Mouse (Mus musculus): ENCODE data around the gene Sfxn5.

DNA sequence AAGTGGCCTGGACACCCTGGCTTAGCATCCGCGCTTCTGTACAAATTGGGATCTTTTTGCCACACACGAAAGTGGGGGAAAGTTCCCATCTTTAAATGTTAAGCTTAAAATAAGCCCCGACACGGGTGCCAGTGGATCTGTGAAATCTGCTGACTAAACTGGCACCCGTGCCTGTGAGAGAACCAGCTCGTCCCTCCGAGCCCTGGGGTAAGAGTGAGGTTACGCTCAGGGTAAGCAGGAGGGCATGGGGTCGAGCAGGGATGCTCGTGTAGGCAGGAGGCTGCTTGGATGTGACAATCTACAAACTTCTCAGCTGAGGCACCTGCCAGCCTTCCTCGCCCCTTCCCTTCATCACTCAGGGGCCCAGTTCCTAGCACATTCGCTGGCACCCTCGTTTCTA is 52.4 kb downstream of the Sfxn5 start:
- TF ChIP-seq POLR2A (IDR thresholded peaks at IDR 0.05; ENCODE audit: low read depth, low read length) (no peak), CTCF (IDR thresholded peaks at IDR 0.05; ENCODE audit: extremely low read depth, insufficient read length, insufficient replicate concordance, low read depth, low read length) (no peak)

All from small intestine, adult 2 months (tissue).